Mouse (Mus musculus) neural tube, embryonic 15.5 days (tissue): ENCODE data around the gene Amd2. TPM values are rescaled to one million over a fixed set of nuclear protein-coding genes. Genes with fewer than 3 reads are reported as not detected.

ENCODE experiments used
- ATAC-seq: fragments of 200-750 bp; cut with Nextera tagmentation; 2 replicates; pipeline ENCODE4 v1.8.0; 2017; ENCODE audit warnings: mild to moderate bottlenecking, moderate TSS enrichment, moderate library complexity; ENCODE audit not compliant: low FRiP score
- H3K27ac ChIP-seq: fragments of 300-500 bp; sonication (generic); replicated peaks from 2 replicates; pipeline ENCODE4 v1.5.1; 2015; ENCODE audit warnings: mild to moderate bottlenecking, inconsistent platforms
- H3K27me3 ChIP-seq: fragments of 300-500 bp; sonication (generic); replicated peaks from 2 replicates; pipeline ENCODE4 v1.6.1; 2015; ENCODE audit warnings: inconsistent platforms
- H3K36me3 ChIP-seq: fragments of 300-500 bp; sonication (generic); 2 replicates; pipeline ENCODE4 v1.6.1; 2015; ENCODE audit warnings: inconsistent platforms
- H3K4me1 ChIP-seq: fragments of 300-500 bp; sonication (generic); 2 replicates; pipeline ENCODE4 v1.6.1; 2015; ENCODE audit warnings: inconsistent platforms
- H3K4me2 ChIP-seq: fragments of 300-500 bp; sonication (generic); 2 replicates; pipeline ENCODE4 v1.6.1; 2015; ENCODE audit warnings: inconsistent platforms, mild to moderate bottlenecking, moderate library complexity
- H3K4me3 ChIP-seq: fragments of 300-500 bp; sonication (generic); replicated peaks from 2 replicates; pipeline ENCODE4 v1.5.1; 2015; ENCODE audit warnings: mild to moderate bottlenecking, inconsistent platforms
- H3K9ac ChIP-seq: fragments of 300-500 bp; sonication (generic); replicated peaks from 2 replicates; pipeline ENCODE4 v1.6.1; 2015; ENCODE audit warnings: mild to moderate bottlenecking, inconsistent platforms
- H3K9me3 ChIP-seq: fragments of 300-500 bp; sonication (generic); replicated peaks from 2 replicates; pipeline ENCODE4 v1.6.1; 2016; ENCODE audit warnings: inconsistent platforms
- WGBS: fragments of 180-500 bp; shearing (Covaris S2); methylation state at CpG from one replicate; pipeline ENCODE4 v1.1.7; 2015; ENCODE audit warnings: mixed read lengths; 5-methylcytosine and 5-hydroxymethylcytosine counted together
- polyA plus RNA-seq: library from polyadenylated mRNA; unstranded; fragments of >200 nt; fragmentation: Nextera tagmentation; extraction: Ambion mirVana; gene quantifications from 2 replicates; pipeline ENCODE4 v1.2.1, GENCODE M21; 2015

Amd2 gene
- polyA plus RNA-seq, result 2.1 and 2.2 TPM in 2 replicates

- 95% methylated on average over 8 of the region's 8 CpGs for WGBS
- no peak within 1 kb of the TSS for H3K27ac ChIP-seq
Measured at GRCm38 (mm10) chr10:35711792-35712191, at the start of gene Amd2. Gene Amd2 (minus strand): TSS chr10:35711892.

GRCm38 (mm10) chr10:35761280-35761679 is 49.6 kb upstream of the Amd2 start:
- Histone ChIP-seq H3K4me2 (no peak overlapping the region), H3K27me3 (no peaks in the 10 kb centered on the region), H3K4me3 (no peak overlapping the region), H3K36me3 (no peaks in the 10 kb centered on the region), H3K27ac (no peak overlapping the region), H3K9me3 (no peaks in the 10 kb centered on the region), H3K9ac (no peak overlapping the region), H3K4me1 (no peaks in the 10 kb centered on the region)
- WGBS, result 81% methylated on average over 3 of the region's 3 CpGs
- ATAC-seq, result no peak

More at GRCm38 (mm10) chr10:35711792-35712191, at the start of gene Amd2:
- no peak within 1 kb of the TSS for H3K4me2 ChIP-seq
- no peaks in the 10 kb centered on the region for H3K4me1 ChIP-seq
- H3K9ac ChIP-seq, result no peak within 1 kb of the TSS
- ATAC-seq, result no peak
- H3K4me3 ChIP-seq, result no peak within 1 kb of the TSS
- no peaks in the 10 kb centered on the region for H3K9me3 ChIP-seq
- H3K27me3 ChIP-seq, result no peaks in the 10 kb centered on the region
- no peaks in the 10 kb centered on the region for H3K36me3 ChIP-seq

GRCm38 (mm10) chr10:35737639-35738038 is 25.9 kb upstream of the Amd2 start:
- whole genome bisulfite sequencing, result 92% methylated on average over 2 of the region's 2 CpGs
- Histone ChIP-seq H3K27me3 (no peaks in the 10 kb centered on the region), H3K9me3 (no peaks in the 10 kb centered on the region), H3K36me3 (no peaks in the 10 kb centered on the region), H3K4me3 (no peak overlapping the region), H3K4me2 (no peak overlapping the region), H3K9ac (no peak overlapping the region), H3K27ac (no peak overlapping the region), H3K4me1 (no peaks in the 10 kb centered on the region)
- no peak for ATAC-seq

- Histone ChIP-seq H3K9me3 (no peaks in the 10 kb centered on the region), H3K4me1 (no peaks in the 10 kb centered on the region), H3K27me3 (no peaks in the 10 kb centered on the region), H3K36me3 (no peaks in the 10 kb centered on the region), H3K27ac (no peak overlapping the region), H3K9ac (no peak overlapping the region), H3K4me3 (no peak overlapping the region), H3K4me2 (no peak overlapping the region)
- no peak for ATAC-seq
Measured at GRCm38 (mm10) chr10:35714266-35714665, 2.6 kb upstream of the Amd2 start.
